ENCODE assay signal across 8 mouse cellular contexts in genomic region chr4:141278154-141278553, GRCm38 (mm10). TPM values are rescaled to one million over a fixed set of nuclear protein-coding genes. Genes with fewer than 3 reads are reported as not detected.
DNase-seq lines count a peak whose midpoint lies in the region; ATAC-seq and TF ChIP-seq lines count a peak whose summit lies in the region.

No protein-coding gene starts in this region.

- peaks cover 7% of the 10 kb centered on the region; the same call in 1 of the 2 replicates for H3K4me1 ChIP-seq in hindbrain, embryonic 11.5 days (replicated peaks; ENCODE audit: control insufficient read depth, insufficient read depth, low read length)
- H3K4me1 ChIP-seq in limb, embryonic 14.5 days (ENCODE audit: control insufficient read depth, insufficient read depth, low read length) = peaks cover 13% of the 10 kb centered on the region; the same call in 1 of the 2 replicates
- peaks cover 14% of the 10 kb centered on the region; the same call in 1 of the 2 replicates for H3K4me1 ChIP-seq in midbrain, embryonic 16.5 days (ENCODE audit: control insufficient read depth, insufficient read depth, low read length)

- 41% methylated on average over 7 of the region's 7 CpGs for WGBS in hindbrain, embryonic 11.5 days
- 63% methylated on average over 7 of the region's 7 CpGs for WGBS in limb, embryonic 14.5 days
- 54% methylated on average over 7 of the region's 7 CpGs for WGBS in midbrain, embryonic 16.5 days

- H3K36me3 ChIP-seq in hindbrain, embryonic 11.5 days (ENCODE audit: control insufficient read depth, insufficient read depth, low read length) = no peaks in the 10 kb centered on the region
- H3K36me3 ChIP-seq in limb, embryonic 14.5 days (ENCODE audit: control insufficient read depth, insufficient read depth, low read length) = no peaks in the 10 kb centered on the region
- no peaks in the 10 kb centered on the region for H3K36me3 ChIP-seq in midbrain, embryonic 16.5 days (ENCODE audit: control insufficient read depth, insufficient read depth, low read length)

- peak; percentile 80 for DNase-seq in adrenal gland, adult 8-10 months
- DNase-seq in fibroblast of lung, adult 2 months (ENCODE audit: low read depth) = peak; percentile 83
- DNase-seq in hindbrain, embryonic 11.5 days (ENCODE audit: low spot score) = no peak
- no peak for DNase-seq in limb, embryonic 14.5 days (ENCODE audit: low spot score)
- no peak for DNase-seq in cerebellum, adult 11 months
- no peak for DNase-seq in left cerebral cortex, adult 11 months (ENCODE audit: low spot score)

- H3K27me3 ChIP-seq in hindbrain, embryonic 11.5 days (ENCODE audit: control insufficient read depth, insufficient read depth, low read length) = peaks cover 7% of the 10 kb centered on the region; the same call in 1 of the 2 replicates
- H3K27me3 ChIP-seq in limb, embryonic 14.5 days (ENCODE audit: control insufficient read depth, insufficient read depth, low read length) = no peaks in the 10 kb centered on the region
- H3K27me3 ChIP-seq in midbrain, embryonic 16.5 days (ENCODE audit: control insufficient read depth, insufficient read depth, low read depth, low read length) = no peaks in the 10 kb centered on the region

- H3K9me3 ChIP-seq in hindbrain, embryonic 11.5 days (ENCODE audit: control insufficient read depth, low read length) = no peaks in the 10 kb centered on the region
- no peaks in the 10 kb centered on the region for H3K9me3 ChIP-seq in limb, embryonic 14.5 days (ENCODE audit: control insufficient read depth, low read length)
- H3K9me3 ChIP-seq in midbrain, embryonic 16.5 days (replicated peaks; ENCODE audit: control insufficient read depth, low read length, poor library complexity, severe bottlenecking) = no peaks in the 10 kb centered on the region

- H3K9ac ChIP-seq in hindbrain, embryonic 11.5 days (ENCODE audit: low read depth, low read length) = no peak overlapping the region
- H3K9ac ChIP-seq in limb, embryonic 14.5 days (ENCODE audit: low read depth, low read length, severe bottlenecking) = no peak overlapping the region
- no peak overlapping the region for H3K9ac ChIP-seq in midbrain, embryonic 16.5 days (ENCODE audit: low read depth, low read length)

- ATAC-seq in hindbrain, embryonic 11.5 days (ENCODE audit: low FRiP score) = no peak
- no peak for ATAC-seq in limb, embryonic 14.5 days (ENCODE audit: low FRiP score, low read depth)
- ATAC-seq in midbrain, embryonic 16.5 days = no peak
- ATAC-seq in CD4-positive, CD25-positive, alpha-beta regulatory T cell, adult 4 months = no peak

- 0 out of 2 replicates have a peak overlapping the region, but pooled peaks have one; percentile 24 for H3K27ac ChIP-seq in hindbrain, embryonic 11.5 days (ENCODE audit: low read depth, low read length)
- H3K27ac ChIP-seq in limb, embryonic 14.5 days (replicated peaks; ENCODE audit: low read depth, low read length) = peak overlapping the region; percentile 55
- peak overlapping the region; percentile 26; the same call in 1 of the 2 replicates for H3K27ac ChIP-seq in midbrain, embryonic 16.5 days (ENCODE audit: low read length)

- H3K4me3 ChIP-seq in hindbrain, embryonic 11.5 days (ENCODE audit: low read depth, low read length) = no peak overlapping the region
- H3K4me3 ChIP-seq in limb, embryonic 14.5 days (replicated peaks; ENCODE audit: low read length) = no peak overlapping the region
- no peak overlapping the region for H3K4me3 ChIP-seq in midbrain, embryonic 16.5 days (ENCODE audit: low read depth, low read length)

- no peak for TF ChIP-seq POLR2A in limb, embryonic 14.5 days (IDR thresholded peaks at IDR 0.05; ENCODE audit: borderline replicate concordance, extremely low read depth, insufficient read depth, insufficient read length)

- H3K4me2 ChIP-seq in hindbrain, embryonic 11.5 days (replicated peaks; ENCODE audit: low read depth, low read length) = no peak overlapping the region
- H3K4me2 ChIP-seq in limb, embryonic 14.5 days (replicated peaks; ENCODE audit: low read depth, low read length, severe bottlenecking) = no peak overlapping the region
- no peak overlapping the region for H3K4me2 ChIP-seq in midbrain, embryonic 16.5 days (ENCODE audit: low read length)

RNA-seq across cellular contexts. Expression of gene Epha2, which starts 22.9 kb away (rescaled TPM):
- 10 to 100 TPM; 11.4 to 21.1 (median 16.2) TPM for total RNA-seq in adrenal gland, adult 8-10 months (2022)
- 0.82 and 1.1 TPM in 2 replicates for polyA plus RNA-seq in hindbrain, embryonic 11.5 days (2014; fragmentation: Nextera tagmentation; extraction: Ambion mirVana)
- polyA plus RNA-seq in limb, embryonic 14.5 days (2012; rRNA removed) = 9.4 and 13.1 TPM in 2 replicates
- 2.2 and 2.4 TPM in 2 replicates for polyA plus RNA-seq in limb, embryonic 14.5 days (2014; fragmentation: Nextera tagmentation; extraction: Ambion mirVana)
- polyA plus RNA-seq in midbrain, embryonic 16.5 days (2015; fragmentation: Nextera tagmentation; extraction: Ambion mirVana) = 0.94 and 1.0 TPM in 2 replicates
- under 1 TPM in 1 of 2 experiments, not detected in 1; 0.34 TPM for polyA plus RNA-seq in CD4-positive, CD25-positive, alpha-beta regulatory T cell, adult 4 months (2017; shearing (Covaris generic))

RNA-seq across cellular contexts. Expression of gene Arhgef19, which starts 38.9 kb away (rescaled TPM):
- total RNA-seq in adrenal gland, adult 8-10 months (2022) = 100 to 1,000 TPM in 1 of 4 experiments, 10 to 100 TPM in 3; 43.5 to 113 (median 60.0) TPM
- 2.1 and 3.1 TPM in 2 replicates for polyA plus RNA-seq in hindbrain, embryonic 11.5 days (2014; fragmentation: Nextera tagmentation; extraction: Ambion mirVana)
- polyA plus RNA-seq in limb, embryonic 14.5 days (2012; rRNA removed) = 20.4 and 21.8 TPM in 2 replicates
- 15.3 and 18.7 TPM in 2 replicates for polyA plus RNA-seq in limb, embryonic 14.5 days (2014; fragmentation: Nextera tagmentation; extraction: Ambion mirVana)
- 1.1 and 1.3 TPM in 2 replicates for polyA plus RNA-seq in midbrain, embryonic 16.5 days (2015; fragmentation: Nextera tagmentation; extraction: Ambion mirVana)
- polyA plus RNA-seq in CD4-positive, CD25-positive, alpha-beta regulatory T cell, adult 4 months (2017; shearing (Covaris generic)) = not detected

Comparison
In these comparisons a context has a peak if more than half of its experiments do, and no peak if none do; other contexts are left out.
1. DNase-seq: peak in adrenal gland, adult 8-10 months (single experiment) and fibroblast of lung, adult 2 months (single experiment); none in hindbrain, embryonic 11.5 days (single experiment), limb, embryonic 14.5 days (single experiment), cerebellum, adult 11 months (single experiment) and left cerebral cortex, adult 11 months (single experiment).
2. Peak in every context shown above with its lines, with median percentiles within 50 percentile points of each other: H3K27ac ChIP-seq.